ENCODE assay signal across 8 mouse cellular contexts in the genomic region with DNA sequence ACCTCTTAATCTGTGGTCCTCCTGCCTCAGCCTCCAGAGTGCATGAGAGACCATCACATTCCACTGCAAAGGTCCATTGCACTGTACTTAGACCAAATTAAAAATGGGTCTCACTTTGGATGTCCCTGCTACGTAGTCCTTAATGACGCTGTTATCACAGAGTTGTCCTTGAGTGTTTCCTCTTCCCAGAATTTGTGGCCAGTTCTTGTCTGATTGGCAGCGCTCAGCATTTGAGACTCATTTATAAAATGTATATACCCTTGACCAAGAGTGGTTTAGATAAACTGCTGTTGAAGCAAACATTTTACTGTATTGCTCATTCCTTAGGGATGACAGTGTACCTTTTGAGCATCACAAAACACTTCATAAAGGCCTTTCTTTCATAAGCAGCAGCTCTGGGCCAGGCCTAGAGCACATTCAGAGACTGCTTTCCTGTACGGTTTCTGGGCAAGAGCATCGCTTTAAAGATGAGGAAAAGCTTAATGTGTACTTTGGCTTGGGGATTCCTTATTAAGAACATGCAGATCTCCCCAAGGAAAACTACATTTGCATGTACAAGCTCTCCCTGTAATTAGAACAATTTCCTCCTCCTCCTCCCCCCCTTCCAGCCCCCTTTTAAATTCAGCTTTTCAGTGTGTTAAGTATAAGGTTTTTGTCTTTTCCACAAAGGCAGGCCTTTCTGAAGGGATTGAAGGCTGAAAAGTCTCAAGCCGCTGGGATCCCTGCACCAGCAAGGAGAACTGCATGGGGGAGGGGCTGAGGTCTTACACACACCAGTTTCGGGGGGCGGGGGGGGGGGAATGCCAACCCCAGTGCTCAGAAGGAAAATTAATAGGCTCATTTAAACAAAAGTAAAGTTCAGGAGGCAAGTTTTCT. TPM values are rescaled to one million over a fixed set of nuclear protein-coding genes. Genes with fewer than 3 reads are reported as not detected.
A peak's percentile ranks its signal among the peaks of the same experiment; 100 is the strongest.
DNase-seq lines count a peak whose midpoint lies in the region; ATAC-seq lines count a peak whose summit lies in the region.

No protein-coding gene starts in this region.

- peaks cover 29% of the 10 kb centered on the region for H3K4me1 ChIP-seq in kidney, embryonic 15.5 days
- no peaks in the 10 kb centered on the region for H3K4me1 ChIP-seq in embryonic facial prominence, embryonic 11.5 days (ENCODE audit: control insufficient read depth, insufficient read depth, low read length)
- H3K4me1 ChIP-seq in midbrain, embryonic 11.5 days (ENCODE audit: control insufficient read depth, insufficient read depth, low read length): peaks cover 22% of the 10 kb centered on the region

- no peaks in the 10 kb centered on the region for H3K9me3 ChIP-seq in kidney, embryonic 15.5 days (replicated peaks)
- H3K9me3 ChIP-seq in embryonic facial prominence, embryonic 11.5 days (replicated peaks; ENCODE audit: control insufficient read depth, low read length): no peaks in the 10 kb centered on the region
- H3K9me3 ChIP-seq in midbrain, embryonic 11.5 days (ENCODE audit: control insufficient read depth, low read length): no peaks in the 10 kb centered on the region

- no peaks in the 10 kb centered on the region for H3K27me3 ChIP-seq in kidney, embryonic 15.5 days
- H3K27me3 ChIP-seq in embryonic facial prominence, embryonic 11.5 days (ENCODE audit: control insufficient read depth, insufficient read depth, low read length): no peaks in the 10 kb centered on the region
- H3K27me3 ChIP-seq in midbrain, embryonic 11.5 days (ENCODE audit: control insufficient read depth, insufficient read depth, low read length): no peaks in the 10 kb centered on the region

- peak overlapping the region; percentile 63; the same call in 1 of the 2 replicates for H3K27ac ChIP-seq in kidney, embryonic 15.5 days
- no peak overlapping the region for H3K27ac ChIP-seq in embryonic facial prominence, embryonic 11.5 days (replicated peaks; ENCODE audit: low read depth, low read length)
- peak overlapping the region; percentile 17 for H3K27ac ChIP-seq in midbrain, embryonic 11.5 days (ENCODE audit: low read depth, low read length)

- ATAC-seq in kidney, embryonic 15.5 days (replicated peaks; ENCODE audit: low FRiP score): 0 out of 2 replicates have a peak, but pooled peaks have one; percentile 63
- peak; percentile 69 for ATAC-seq in embryonic facial prominence, embryonic 11.5 days (replicated peaks; ENCODE audit: insufficient number of reproducible peaks, low FRiP score, low TSS enrichment, low read depth)
- peak; percentile 88 for ATAC-seq in midbrain, embryonic 11.5 days (ENCODE audit: low FRiP score)

- no peak overlapping the region for H3K9ac ChIP-seq in kidney, embryonic 15.5 days
- H3K9ac ChIP-seq in embryonic facial prominence, embryonic 11.5 days (replicated peaks; ENCODE audit: low read length): no peak overlapping the region; the same call in 1 of the 2 replicates
- H3K9ac ChIP-seq in midbrain, embryonic 11.5 days (ENCODE audit: low read length): peak overlapping the region; percentile 17; the same call in 1 of the 2 replicates

- WGBS in kidney, embryonic 15.5 days: 46% methylated on average over 8 of the region's 8 CpGs
- WGBS in embryonic facial prominence, embryonic 11.5 days: 32% methylated on average over 8 of the region's 8 CpGs
- WGBS in midbrain, embryonic 11.5 days: 30% methylated on average over 8 of the region's 8 CpGs

- H3K4me2 ChIP-seq in kidney, embryonic 15.5 days: peak overlapping the region; percentile 29
- 0 out of 2 replicates have a peak overlapping the region, but pooled peaks have one; percentile 17 for H3K4me2 ChIP-seq in embryonic facial prominence, embryonic 11.5 days (ENCODE audit: low read depth, low read length)
- H3K4me2 ChIP-seq in midbrain, embryonic 11.5 days: peak overlapping the region; percentile 34

- H3K36me3 ChIP-seq in kidney, embryonic 15.5 days: no peaks in the 10 kb centered on the region
- no peaks in the 10 kb centered on the region for H3K36me3 ChIP-seq in embryonic facial prominence, embryonic 11.5 days (replicated peaks; ENCODE audit: control insufficient read depth, insufficient read depth, low read depth, low read length)
- no peaks in the 10 kb centered on the region for H3K36me3 ChIP-seq in midbrain, embryonic 11.5 days (ENCODE audit: control insufficient read depth, insufficient read depth, low read length)

- H3K4me3 ChIP-seq in kidney, embryonic 15.5 days (replicated peaks): no peak overlapping the region
- H3K4me3 ChIP-seq in embryonic facial prominence, embryonic 11.5 days (ENCODE audit: low read depth, low read length): no peak overlapping the region
- H3K4me3 ChIP-seq in midbrain, embryonic 11.5 days (ENCODE audit: low read depth, low read length): peak overlapping the region; percentile 4; the same call in 1 of the 2 replicates

- DNase-seq in kidney, adult 18-20 months: no peak
- DNase-seq in embryonic facial prominence, embryonic 11.5 days (ENCODE audit: low spot score): peak; percentile 76
- DNase-seq in heart, postnatal 4 days: peak; percentile 52
- DNase-seq in midbrain, embryonic 11.5 days (ENCODE audit: low spot score, missing footprints): peak; percentile 92
- no peak for DNase-seq in spleen, postnatal 10 days (ENCODE audit: low spot score in 2 of 2)
- DNase-seq in adrenal gland, postnatal 36 days: no peak
- DNase-seq in urinary bladder, postnatal 10 days (ENCODE audit: low spot score): no peak

RNA-seq across cellular contexts. Expression of a gene that starts 52.5 kb away (rescaled TPM):
- 19.0 and 20.9 TPM in 2 replicates for polyA plus RNA-seq in kidney, embryonic 15.5 days (2015; fragmentation: Nextera tagmentation; extraction: Ambion mirVana)
- 11.0 and 12.0 TPM in 2 replicates for polyA plus RNA-seq in embryonic facial prominence, embryonic 11.5 days (2014; fragmentation: Nextera tagmentation; extraction: Ambion mirVana)
- 10 to 100 TPM; 68.9 to 75.6 TPM for total RNA-seq in heart, postnatal 4 days (2021)
- 14.5 and 17.7 TPM in 2 replicates for polyA plus RNA-seq in midbrain, embryonic 11.5 days (2014; fragmentation: Nextera tagmentation; extraction: Ambion mirVana)
- 10 to 100 TPM; 32.5 to 51.6 TPM for total RNA-seq in adrenal gland, postnatal 36 days (2021)

Comparison
In these comparisons a context has a peak if more than half of its experiments do, and no peak if none do; other contexts are left out.
1. DNase-seq: peak in embryonic facial prominence, embryonic 11.5 days (single experiment), heart, postnatal 4 days (single experiment) and midbrain, embryonic 11.5 days (single experiment); none in kidney, adult 18-20 months (single experiment), spleen, postnatal 10 days (0 of 2), adrenal gland, postnatal 36 days (0 of 2) and urinary bladder, postnatal 10 days (single experiment).
2. Peak in every context shown above with its lines, with median percentiles within 50 percentile points of each other: ATAC-seq and H3K4me2 ChIP-seq.